Mouse (Mus musculus): ENCODE data around the gene Bid.

GRCm38 (mm10) chr6:120965814-120966213 is 49.2 kb upstream of the Bid start:
- TF ChIP-seq POLR2A (IDR thresholded peaks at IDR 0.05; ENCODE audit: extremely low read depth, insufficient read depth, low read length): no peak
- TF ChIP-seq CTCF (IDR thresholded peaks at IDR 0.05; ENCODE audit: extremely low read depth, insufficient read depth, low read length): no peak

Measured in cortical plate, adult 2 months (tissue).